Mouse (Mus musculus): Measurements from ENCODE around the gene Elp1.

Gene Elp1
- long read RNA-seq, experiment 1, full-length matches to known transcripts, result 1 of 20 reads
- long read RNA-seq, experiment 1, partial matches to known transcripts, result 17 of 20 reads
- long read RNA-seq, experiment 1, other reads (novel, unspliced or antisense), result 2 of 20 reads
- long read RNA-seq, experiment 2, partial matches to known transcripts, result 22 of 24 reads
- long read RNA-seq, experiment 2, other reads (novel, unspliced or antisense), result 2 of 24 reads

DNA sequence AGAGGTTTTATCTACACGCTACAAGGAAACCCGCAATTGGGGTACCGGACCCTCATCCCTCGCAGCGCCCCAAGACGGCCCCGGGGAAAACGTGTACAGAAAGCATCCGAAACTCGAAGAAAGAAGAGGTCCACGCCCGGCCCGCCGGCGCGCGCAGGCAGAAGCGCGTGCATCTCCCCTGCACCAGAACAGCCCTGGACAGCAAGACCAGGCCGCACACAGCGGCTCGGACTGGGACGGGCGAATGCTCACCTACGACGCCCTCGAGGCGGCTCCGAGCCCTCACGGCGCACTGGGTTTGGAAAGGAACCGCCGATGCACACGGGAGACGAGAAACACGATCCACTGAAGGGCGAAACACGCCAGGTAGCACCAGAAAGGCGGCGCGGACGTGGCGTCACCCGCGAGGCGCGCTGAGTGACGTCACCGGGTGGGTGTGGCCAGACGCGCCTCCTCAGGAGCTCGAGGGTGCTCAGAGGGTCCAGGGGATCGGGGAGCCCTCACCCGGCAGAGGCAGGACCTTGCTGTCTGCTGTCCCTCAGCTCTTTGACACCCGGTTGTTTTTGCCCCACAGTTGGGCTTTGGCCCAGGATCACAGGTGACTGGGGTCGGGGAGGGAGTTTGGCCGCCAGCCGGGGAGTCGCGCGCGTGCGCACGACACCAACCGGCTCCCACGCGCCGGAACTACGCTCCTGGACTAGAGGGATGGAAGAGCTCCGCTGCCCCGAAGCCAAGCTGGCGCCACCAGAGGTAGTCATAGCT lies at the start of gene Elp1, which contains the start of gene Fam206a:
TSS of gene Elp1 (minus strand) at position 425 of the 762 bp plus-strand sequence.
TSS of gene Fam206a (plus strand) at position 439 of the 762 bp plus-strand sequence.
- intact Hi-C loops (cut with DNase I), result no loop called here

DNA sequence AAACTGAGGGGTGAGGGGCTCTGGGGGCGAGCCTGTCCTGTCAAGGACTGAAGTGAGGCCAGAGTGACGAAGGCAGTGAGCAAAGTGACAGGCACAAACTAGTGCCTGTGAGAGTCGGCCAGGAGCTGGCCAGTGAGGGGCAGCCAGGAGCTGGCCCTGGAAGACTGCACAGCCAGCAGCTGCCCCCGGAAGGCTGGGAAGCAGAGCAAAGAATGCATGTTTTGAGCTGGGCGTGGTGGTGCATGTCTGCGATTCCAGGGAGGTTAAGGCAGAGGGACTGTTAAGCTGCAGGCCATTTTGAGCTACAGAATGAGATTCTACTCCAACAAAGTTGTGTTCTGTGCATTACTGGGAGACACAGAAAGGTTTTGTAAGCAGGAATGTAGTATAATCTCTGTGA lies 48.6 kb upstream of the Elp1 start:
- intact Hi-C loops (cut with DNase I), result no loop called here

DNA sequence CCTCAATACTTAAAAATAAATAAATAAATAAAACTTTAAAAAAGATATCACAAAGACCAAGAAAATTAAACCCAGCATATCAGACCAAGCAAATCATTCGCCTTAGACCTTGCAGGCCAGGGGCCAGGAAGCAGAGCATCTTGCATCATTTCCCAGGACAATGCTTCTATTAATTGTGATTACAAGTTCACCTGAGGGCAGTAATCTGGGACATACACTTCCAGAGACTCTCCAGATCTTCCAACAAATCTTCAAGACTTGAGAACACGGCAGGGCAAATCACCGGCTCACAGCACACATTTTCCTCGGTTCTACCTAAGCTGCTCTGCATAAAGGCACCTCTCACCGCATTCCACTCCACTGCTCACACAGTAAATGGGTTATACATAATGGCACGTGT lies 45.9 kb upstream of the Elp1 start:
- intact Hi-C loops (cut with DNase I), result no loop called here

DNA sequence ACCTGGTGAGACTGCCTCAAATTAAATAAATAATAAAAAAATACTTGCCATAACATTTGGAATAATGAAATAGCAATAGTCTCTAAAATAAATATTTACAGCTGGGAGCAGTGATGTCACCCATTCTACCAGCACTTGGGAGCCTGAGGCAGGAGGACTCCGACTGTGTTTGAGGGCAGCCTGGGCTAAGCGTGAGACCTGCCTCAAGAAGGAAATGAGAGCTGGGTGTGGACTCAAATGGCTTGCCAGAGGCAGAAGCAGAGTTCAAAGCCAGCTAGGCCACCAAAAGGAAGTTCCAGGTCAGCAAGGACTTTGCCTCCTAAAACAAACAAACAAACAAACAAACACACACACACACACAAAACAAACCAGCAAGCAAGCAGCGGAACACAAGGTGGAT lies 45.3 kb upstream of the Elp1 start:
- intact Hi-C loops (cut with DNase I), result no loop called here

DNA sequence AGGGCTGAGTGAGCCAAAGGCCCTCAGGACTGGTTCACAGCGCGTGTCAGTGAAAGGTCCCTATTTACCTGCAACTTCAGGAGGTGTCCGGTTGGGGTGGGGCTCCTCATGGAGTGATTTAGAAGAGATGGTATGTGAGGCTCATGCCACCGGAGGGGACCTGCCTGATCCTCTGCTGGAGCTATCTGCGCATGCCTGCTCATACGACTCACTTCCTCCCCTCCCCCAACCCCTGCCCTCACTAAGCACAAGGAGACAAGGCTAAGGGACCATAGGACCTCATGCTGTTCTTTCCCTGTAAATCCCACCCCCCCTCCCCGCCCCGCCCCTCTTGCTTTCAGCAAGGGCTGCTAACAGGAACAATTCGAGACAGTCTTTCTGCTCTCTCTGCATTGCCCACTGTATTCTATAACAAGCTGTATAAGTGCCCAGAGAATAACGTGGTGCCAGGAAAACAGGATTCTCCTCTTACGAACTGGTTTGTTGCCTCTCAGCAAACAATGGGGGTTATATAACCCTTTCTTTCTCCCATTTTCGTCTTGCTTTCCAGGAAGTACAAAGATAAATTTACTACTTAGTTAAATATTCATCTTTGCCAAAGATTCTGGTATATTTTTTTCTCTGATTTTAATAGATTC lies 43.9 kb upstream of the Elp1 start:
- intact Hi-C loops (cut with DNase I), result no loop called here

DNA sequence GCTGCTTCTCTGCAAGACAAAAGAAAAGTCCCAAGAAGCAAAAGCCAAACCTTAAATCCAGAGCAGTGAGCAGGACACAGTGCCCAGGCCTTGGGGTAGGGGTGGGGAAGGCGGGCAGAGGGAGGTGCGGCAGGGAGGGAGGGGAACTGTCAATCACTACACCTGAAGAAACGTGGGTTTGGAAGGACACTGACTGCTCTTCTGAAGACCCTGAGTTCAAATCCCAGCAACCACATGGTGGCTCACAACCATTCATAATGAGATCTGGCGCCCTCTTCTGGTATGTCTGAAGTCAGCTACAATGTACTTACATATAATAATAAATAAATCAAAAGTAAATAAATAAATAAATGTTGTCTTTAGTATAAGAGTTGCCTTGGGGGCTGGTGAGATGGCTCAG lies 42.8 kb upstream of the Elp1 start:
- intact Hi-C loops (cut with DNase I), result no loop called here

DNA sequence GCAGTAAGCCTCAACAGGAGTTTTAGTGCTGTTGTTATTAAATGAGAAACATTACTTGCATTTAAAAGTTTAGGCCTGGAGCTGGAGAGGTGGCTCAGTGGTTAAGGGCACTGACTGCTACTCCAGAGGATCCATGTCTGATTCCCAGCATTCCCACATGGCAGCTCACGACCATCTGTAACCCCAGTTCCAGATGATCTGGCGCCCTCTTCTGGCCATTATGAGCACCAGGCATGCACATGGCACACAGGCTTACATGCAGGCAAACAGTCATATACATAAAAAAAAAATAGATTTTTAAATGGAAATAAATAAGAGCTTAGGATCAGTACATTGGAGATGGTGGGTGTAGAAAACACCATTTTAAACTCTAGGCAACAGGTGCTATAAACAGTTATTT lies 41.8 kb upstream of the Elp1 start:
- intact Hi-C loops (cut with DNase I), result no loop called here

DNA sequence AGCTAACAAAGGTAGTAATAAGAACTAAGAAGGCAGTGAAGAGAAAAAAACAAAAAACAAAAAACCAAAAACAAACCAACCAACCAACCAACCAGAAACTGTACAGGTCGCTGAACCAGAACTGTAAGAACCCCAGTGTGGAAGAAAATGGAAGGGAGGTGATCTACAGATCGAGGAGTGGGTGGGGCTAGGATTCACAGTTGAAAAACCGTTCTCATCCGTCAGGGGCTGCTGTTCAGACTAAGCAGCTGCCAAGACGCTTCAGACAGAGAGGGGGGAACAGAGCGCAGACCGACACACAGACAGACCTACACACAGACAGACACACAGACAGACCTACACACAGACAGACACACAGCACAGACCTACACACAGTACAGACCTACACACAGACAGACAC lies 40.4 kb upstream of the Elp1 start:
- intact Hi-C loops (cut with DNase I), result no loop called here

DNA sequence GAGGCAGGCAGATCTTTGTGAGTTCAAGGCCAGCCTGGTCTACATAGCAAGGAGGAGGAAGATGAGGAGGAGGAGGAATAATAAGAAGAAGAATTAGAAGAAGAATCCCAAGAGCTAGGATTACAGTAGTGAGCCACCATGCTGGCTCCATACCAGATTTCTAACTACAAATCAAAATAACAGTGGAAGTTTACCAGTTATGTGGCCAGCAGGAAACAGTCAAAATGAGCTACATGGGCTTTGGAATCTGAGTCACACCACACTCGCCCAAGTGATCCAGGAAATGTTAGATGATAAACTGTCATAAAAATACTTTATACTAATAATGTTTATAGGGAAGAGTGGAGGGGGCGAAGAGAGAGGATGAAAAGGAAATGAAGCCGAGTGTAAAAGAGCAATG lies 38.2 kb upstream of the Elp1 start:
- intact Hi-C loops (cut with DNase I), result no loop called here

DNA sequence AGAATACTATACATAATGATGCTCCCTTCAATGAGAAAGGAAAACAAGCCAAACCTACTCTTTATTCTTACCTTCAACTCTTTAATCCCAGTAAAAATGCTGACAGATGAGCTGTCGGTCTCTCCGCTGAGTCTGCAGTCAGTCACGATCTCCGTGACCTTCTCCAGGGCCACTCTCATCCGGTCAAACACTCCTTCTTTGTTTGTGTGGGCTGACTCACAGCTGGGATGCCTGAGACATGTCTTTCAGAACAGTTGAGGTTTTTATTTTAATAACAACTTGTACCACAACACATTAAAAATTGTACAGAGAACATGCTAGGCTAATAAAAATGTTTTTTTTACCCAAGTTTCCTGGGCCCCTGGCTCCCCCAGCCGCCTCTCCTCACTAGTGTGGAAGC lies 35.5 kb upstream of the Elp1 start:
- intact Hi-C loops (cut with DNase I), result no loop called here

DNA sequence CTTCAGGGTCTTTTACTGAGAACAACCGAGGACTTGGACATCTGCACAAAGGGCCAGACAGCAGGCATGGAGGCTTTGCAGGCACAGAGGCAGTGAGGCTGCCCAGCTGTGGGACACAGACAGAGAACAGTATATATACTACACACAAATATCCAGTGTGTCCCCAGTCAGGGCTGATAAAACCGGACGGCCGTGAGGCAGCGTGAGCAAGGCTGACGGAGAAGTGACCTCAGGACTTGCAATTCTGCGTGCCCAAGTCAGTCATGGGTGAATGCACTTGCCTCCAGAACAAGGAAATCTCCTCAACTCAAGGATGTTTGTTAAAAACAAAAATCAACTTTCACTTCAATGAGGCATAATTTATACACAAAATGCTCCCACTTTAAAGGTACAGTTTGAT lies 29.9 kb upstream of the Elp1 start:
- intact Hi-C loops (cut with DNase I), result no loop called here

DNA sequence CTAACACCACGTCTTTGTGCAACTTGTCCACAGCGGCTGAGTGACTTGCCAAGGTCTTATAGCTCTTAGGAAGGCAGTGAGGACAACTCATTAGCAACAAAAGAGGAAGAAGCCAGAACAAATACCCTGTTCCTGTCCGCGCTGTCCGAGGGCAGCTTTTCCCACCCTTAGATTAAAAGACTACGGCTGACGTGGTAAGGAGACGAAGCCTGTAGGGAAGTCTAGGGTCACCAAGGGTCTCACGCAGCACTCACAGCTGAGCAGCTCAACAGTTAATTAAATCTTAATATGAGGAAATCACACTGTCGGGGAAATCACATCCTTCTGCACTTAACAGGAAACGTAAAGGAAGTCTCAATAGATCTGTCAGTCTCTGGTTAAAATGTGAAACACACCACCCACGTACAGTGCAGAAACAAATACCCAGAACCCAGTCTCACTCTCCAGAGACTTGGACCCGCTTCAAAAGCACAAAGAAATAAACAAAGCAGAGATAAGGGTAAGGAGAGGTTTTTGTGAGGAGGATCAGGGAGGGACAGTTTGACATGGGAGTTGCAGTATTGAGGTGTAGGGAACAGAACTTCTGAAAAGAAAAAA lies 29.0 kb upstream of the Elp1 start:
- intact Hi-C loops (cut with DNase I), result no loop called here

DNA sequence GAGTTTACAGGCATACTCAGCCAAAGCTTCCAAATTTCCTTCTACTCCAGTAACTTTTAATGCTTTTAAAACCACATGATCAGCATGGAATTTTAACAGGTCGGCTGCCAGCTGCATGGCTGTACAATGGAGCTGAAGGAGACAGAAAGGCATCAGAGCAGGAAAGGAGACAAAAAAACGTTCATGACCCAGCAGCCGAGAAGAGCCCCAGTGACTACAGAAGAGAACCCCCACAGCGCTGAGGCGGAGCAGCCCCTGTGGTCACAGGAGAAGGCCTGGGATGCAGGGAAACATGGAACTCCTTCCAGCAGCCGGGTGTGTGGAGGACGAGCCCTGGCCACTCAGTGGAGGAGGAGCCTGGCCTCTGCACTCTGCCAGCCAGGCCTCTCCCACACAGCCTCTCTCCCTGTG lies 27.4 kb upstream of the Elp1 start:
- intact Hi-C loops (cut with DNase I), result no loop called here

DNA sequence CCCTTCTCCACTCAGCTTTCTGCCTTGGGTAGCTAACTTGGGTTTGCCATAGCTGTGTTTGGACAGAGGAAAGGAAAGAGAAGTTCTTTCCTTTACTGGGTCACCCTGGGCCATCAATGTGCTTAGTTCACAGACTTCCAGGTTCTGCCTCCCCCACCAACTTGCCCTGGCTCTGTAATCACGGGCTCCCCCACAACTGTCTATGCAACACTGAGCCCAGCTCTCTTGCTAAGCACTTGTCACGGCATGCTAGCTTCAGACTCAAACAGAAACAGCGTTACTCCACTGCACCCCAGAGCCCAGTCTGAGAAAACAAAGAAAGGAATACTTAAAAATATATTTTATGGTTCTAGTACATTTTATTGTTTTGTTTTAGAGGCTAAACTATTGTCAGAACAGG lies 26.8 kb upstream of the Elp1 start:
- intact Hi-C loops (cut with DNase I), result no loop called here

DNA sequence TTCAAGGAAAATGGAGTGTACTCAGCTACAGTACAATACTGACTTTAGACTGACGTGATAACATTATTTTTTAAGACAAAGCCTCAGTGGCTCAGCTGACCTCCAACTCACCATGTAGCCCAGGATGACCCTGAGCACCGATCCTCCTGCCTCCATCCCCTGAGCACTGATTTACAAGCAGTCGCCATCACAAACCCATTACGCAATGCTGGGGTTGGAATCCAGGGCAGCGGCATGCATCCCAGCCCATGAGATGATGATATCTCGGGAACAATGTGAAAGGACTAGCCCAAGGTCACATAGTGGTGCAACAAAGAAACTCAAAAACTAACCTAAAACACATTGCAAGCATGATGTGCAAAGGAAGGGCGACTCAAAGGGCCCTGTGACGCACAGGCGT lies 22.1 kb upstream of the Elp1 start:
- intact Hi-C loops (cut with DNase I), result no loop called here

DNA sequence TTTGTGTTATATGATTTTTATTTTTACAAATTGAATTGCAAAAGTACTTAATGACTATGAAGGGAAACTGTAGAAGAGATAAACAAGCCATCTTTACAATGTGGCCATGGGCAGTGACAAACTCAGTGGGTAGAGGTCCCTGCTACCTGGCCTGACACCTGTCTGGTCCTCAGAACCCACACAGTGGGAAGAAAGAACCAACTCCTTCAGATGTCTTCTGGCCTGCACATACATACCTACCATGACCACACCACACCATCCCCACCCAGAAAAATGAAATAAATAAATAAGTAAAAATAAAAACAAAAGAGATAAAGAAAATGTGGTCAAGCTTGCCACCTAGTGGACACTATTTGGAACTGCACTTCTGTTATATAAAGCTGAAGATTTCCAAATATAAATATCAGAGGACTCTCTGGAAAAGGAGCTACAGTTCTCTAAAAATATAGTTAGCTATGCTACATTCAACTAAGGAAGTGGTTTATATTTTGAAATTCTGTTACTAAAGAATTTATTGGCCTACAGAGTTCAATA lies 18.0 kb upstream of the Elp1 start:
- intact Hi-C loops (cut with DNase I), result no loop called here

DNA sequence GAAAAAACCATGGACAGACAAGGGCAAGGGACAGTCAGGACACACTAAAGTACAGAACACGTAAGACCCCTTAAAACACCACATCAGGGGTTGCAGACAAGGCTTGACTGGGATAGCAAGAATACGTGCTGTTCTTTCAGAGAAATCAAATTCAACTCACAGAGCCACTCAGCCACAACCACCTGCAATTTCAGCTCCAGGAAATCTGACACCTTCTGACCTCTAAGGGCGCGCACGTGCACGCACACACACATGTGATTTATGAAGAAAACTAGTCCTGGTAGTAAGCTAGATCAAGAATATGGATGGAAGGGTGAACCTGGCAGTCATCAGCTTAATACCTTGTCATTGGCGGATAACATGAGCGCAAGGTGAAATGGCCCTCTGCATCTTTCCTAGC lies 13.0 kb upstream of the Elp1 start:
- intact Hi-C loops (cut with DNase I), result no loop called here

DNA sequence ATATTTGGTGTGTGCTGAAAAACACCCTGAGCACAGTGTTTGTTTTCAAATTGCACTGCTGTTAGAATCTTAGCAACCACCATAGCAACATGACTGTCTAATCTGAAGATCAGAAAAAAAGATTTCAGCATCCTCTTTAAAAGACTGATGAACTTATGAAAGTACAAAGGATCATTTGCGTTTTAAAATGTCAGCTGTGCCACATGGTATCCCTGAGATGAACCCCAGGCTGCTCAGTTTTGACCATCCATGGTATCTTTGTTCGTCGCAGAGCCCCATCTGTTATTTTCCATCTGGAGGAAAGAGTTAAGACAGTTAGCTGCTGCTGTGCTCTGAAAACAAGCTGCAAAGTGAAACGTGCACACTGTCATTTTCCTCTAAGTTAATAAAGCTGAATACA lies 10.0 kb upstream of the Elp1 start:
- intact Hi-C loops (cut with DNase I), result no loop called here

DNA sequence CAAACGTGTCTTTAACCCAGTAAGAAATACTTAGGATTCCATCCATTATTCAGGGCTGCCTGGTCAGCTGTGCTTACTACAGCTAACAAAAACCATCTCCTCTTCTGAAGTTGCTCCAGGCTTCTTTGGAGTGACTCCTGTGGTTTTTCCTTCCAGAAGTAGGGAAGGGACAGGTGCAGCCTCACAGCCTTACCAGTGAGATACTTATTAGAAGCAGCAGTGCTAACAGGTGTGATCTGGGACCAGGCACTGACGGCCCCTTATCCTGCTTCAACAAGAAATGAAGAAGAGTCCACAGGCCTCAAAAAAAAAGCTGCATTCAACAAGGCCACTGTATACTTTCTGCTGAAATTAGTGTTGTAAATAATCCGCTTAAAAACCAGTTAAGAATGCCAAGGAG lies 9.5 kb upstream of the Elp1 start:
- intact Hi-C loops (cut with DNase I), result no loop called here

DNA sequence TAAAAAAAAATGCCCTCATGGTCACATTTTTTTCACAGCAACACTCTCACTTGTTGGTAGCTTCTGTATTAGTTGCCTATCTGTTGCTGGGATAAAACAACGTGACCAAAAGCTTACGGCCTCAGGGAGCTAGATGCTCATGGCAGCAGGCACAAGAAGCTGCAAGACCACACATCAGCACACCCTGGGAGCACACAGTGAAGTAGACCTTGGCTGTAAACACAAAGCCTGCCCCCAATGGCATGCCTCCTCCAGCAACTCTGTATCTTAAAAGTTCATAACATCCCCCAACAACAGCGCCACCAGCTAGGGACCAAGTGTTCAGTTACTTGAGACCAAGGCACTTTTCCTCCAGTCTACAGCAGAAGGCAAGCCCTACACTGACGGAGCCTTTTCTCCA lies 6.9 kb upstream of the Elp1 start:
- intact Hi-C loops (cut with DNase I), result no loop called here

DNA sequence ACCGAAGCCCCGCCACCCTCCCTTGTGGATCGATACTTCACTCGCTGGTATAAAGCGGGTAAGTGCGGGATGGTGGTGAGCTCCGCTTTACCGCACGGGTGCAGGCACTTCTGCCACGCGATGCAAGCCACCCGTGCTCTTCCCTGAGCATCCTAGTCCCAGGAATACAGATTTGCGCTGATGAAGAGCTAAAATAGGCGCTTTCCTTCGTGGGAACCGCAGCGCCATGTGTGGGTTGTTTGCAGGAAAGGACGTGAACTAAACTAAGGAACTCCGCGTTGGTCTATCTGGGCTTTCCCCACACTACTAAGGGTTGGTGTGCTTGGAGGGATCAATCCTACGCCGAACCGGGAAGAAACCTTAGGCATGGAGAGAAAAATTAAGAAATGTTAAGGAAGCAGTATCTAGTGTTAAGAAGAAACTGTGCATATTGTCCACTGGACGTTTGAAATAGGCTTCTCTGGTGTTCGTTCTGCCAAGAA lies 579 bp upstream of the Elp1 start:
- intact Hi-C loops (cut with DNase I), result no loop called here

DNA sequence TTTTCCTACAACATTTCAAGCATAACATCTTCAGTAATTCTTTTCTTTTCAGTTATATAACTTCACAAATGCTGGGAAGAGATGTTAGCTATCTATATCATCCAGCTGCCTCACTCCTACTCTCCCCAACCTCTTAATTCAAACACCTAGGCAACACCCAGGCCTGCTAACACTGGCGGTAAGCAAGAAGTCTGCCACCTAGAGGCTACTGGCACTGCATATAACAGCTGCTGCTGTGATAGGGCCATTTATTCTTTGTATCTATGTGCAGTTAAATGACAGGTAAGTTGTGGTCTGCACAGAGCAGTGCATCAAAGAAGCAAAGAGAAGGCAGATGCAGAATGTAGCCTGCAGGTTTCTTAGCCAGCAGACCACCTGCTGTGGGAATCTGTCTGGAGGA lies 10.8 kb downstream of the Elp1 start:
- intact Hi-C loops (cut with DNase I), result no loop called here

Data from adrenal gland (tissue).